Comparison of ENCODE assay signal across 8 mouse cellular contexts in genomic region chr11:87662407-87662806, GRCm38 (mm10). TPM values are rescaled to one million over a fixed set of nuclear protein-coding genes. Genes with fewer than 3 reads are reported as not detected.
DNase-seq lines count a peak whose midpoint lies in the region; ATAC-seq and TF ChIP-seq lines count a peak whose summit lies in the region.

Gene Rnf43 (plus strand): TSS chr11:87662722.

- H3K9me3 ChIP-seq in forebrain, embryonic 10.5 days = no peaks in the 10 kb centered on the region
- H3K9me3 ChIP-seq in heart, embryonic 15.5 days (replicated peaks) = no peaks in the 10 kb centered on the region
- H3K9me3 ChIP-seq in liver, embryonic 14.5 days (ENCODE audit: control insufficient read depth, low read length) = no peaks in the 10 kb centered on the region
- H3K9me3 ChIP-seq in neural tube, embryonic 11.5 days (ENCODE audit: control insufficient read depth, low read length) = no peaks in the 10 kb centered on the region
- no peaks in the 10 kb centered on the region for H3K9me3 ChIP-seq in stomach, postnatal 0 days (ENCODE audit: control insufficient read depth, low read length)

- DNase-seq in CD8-positive naive resting alpha-beta T cell, adult 2 months (ENCODE audit: low read depth in 2 of 2, low spot score in 2 of 2) = peak; percentile 84 to 91
- DNase-seq in c-Kit-positive CD71-negative TER-119-negative erythroid progenitor cells, embryonic 14.5 days (ENCODE audit: low read depth) = peak; percentile 82
- DNase-seq in forebrain, embryonic 10.5 days (ENCODE audit: extremely low spot score, low spot score) = peak; percentile 81
- peak; percentile 94 to 95 for DNase-seq in kidney, postnatal 25 days
- DNase-seq in liver, embryonic 14.5 days (ENCODE audit: low read depth in 3 of 3, low spot score in 3 of 3) = peak; percentile 69 to 78 (median 72)
- DNase-seq in neural tube, embryonic 11.5 days (ENCODE audit: low spot score) = peak; percentile 83
- peak; percentile 93 for DNase-seq in stomach, postnatal 0 days (ENCODE audit: low spot score)

- peak; percentile 35; the same call in 1 of the 2 replicates for ATAC-seq in heart, embryonic 15.5 days (replicated peaks; ENCODE audit: insufficient number of reproducible peaks, insufficient read depth, low FRiP score, low read depth)
- ATAC-seq in liver, embryonic 14.5 days (ENCODE audit: insufficient read depth) = peak; percentile 75
- no peak for ATAC-seq in neural tube, embryonic 11.5 days (ENCODE audit: insufficient read depth, low FRiP score, low TSS enrichment)
- ATAC-seq in stomach, postnatal 0 days (ENCODE audit: low FRiP score, low TSS enrichment) = peak; percentile 97

- peak within 1 kb of the TSS; percentile 47 for H3K4me3 ChIP-seq in forebrain, embryonic 10.5 days
- H3K4me3 ChIP-seq in heart, embryonic 15.5 days = peak within 1 kb of the TSS; percentile 53
- peak within 1 kb of the TSS; percentile 38 to 48 for H3K4me3 ChIP-seq in liver, embryonic 14.5 days (ENCODE audit: insufficient read depth in 1 of 2, low read depth in 2 of 2, low read length in 2 of 2)
- H3K4me3 ChIP-seq in neural tube, embryonic 11.5 days (ENCODE audit: low read depth, low read length) = peak within 1 kb of the TSS; percentile 21
- H3K4me3 ChIP-seq in stomach, postnatal 0 days (ENCODE audit: low read depth, low read length) = peak within 1 kb of the TSS; percentile 50

- peaks cover 26% of the 10 kb centered on the region for H3K27me3 ChIP-seq in forebrain, embryonic 10.5 days (ENCODE audit: poor library complexity, severe bottlenecking)
- H3K27me3 ChIP-seq in heart, embryonic 15.5 days = peaks cover 10% of the 10 kb centered on the region
- H3K27me3 ChIP-seq in liver, embryonic 14.5 days (ENCODE audit: control insufficient read depth, insufficient read depth, low read length) = no peaks in the 10 kb centered on the region
- 0 out of 2 replicates have a peak, but pooled peaks cover 4% of the 10 kb centered on the region for H3K27me3 ChIP-seq in neural tube, embryonic 11.5 days (ENCODE audit: control insufficient read depth, insufficient read depth, low read length)
- no peaks in the 10 kb centered on the region for H3K27me3 ChIP-seq in stomach, postnatal 0 days (ENCODE audit: control insufficient read depth, insufficient read depth, low read length)

- WGBS in forebrain, embryonic 10.5 days = under 1% methylated on average over 8 of the region's 8 CpGs
- under 1% methylated on average over 8 of the region's 8 CpGs for WGBS in heart, embryonic 15.5 days
- whole genome bisulfite sequencing in liver, embryonic 14.5 days (ENCODE audit: insufficient replicate concordance) = under 1% methylated on average over 8 of the region's 8 CpGs
- 0% methylated on average over 8 of the region's 8 CpGs for whole genome bisulfite sequencing in neural tube, embryonic 11.5 days
- WGBS in stomach, postnatal 0 days = under 1% methylated on average over 8 of the region's 8 CpGs

- H3K4me1 ChIP-seq in forebrain, embryonic 10.5 days = peaks cover 8% of the 10 kb centered on the region
- H3K4me1 ChIP-seq in heart, embryonic 15.5 days (replicated peaks) = 0 out of 2 replicates have a peak, but pooled peaks cover 6% of the 10 kb centered on the region
- H3K4me1 ChIP-seq in liver, embryonic 14.5 days (replicated peaks; ENCODE audit: control insufficient read depth in 2 of 2, insufficient read depth in 2 of 2, low read length in 1 of 2) = peaks cover 0 to 6% of the 10 kb centered on the region in 2 experiments; a peak in 1 of 4 replicates
- H3K4me1 ChIP-seq in neural tube, embryonic 11.5 days (ENCODE audit: control insufficient read depth, insufficient read depth, low read length) = no peaks in the 10 kb centered on the region; the same call in 1 of the 2 replicates
- H3K4me1 ChIP-seq in stomach, postnatal 0 days (replicated peaks; ENCODE audit: control insufficient read depth, insufficient read depth) = no peaks in the 10 kb centered on the region

- no peaks in the 10 kb centered on the region for H3K36me3 ChIP-seq in forebrain, embryonic 10.5 days (replicated peaks)
- H3K36me3 ChIP-seq in heart, embryonic 15.5 days = no peaks in the 10 kb centered on the region
- no peaks in the 10 kb centered on the region for H3K36me3 ChIP-seq in liver, embryonic 14.5 days (replicated peaks; ENCODE audit: control insufficient read depth, insufficient read depth, low read depth)
- H3K36me3 ChIP-seq in neural tube, embryonic 11.5 days (ENCODE audit: control insufficient read depth, insufficient read depth, low read length) = no peaks in the 10 kb centered on the region
- H3K36me3 ChIP-seq in stomach, postnatal 0 days (ENCODE audit: control insufficient read depth, insufficient read depth, low read length) = no peaks in the 10 kb centered on the region

- peak within 1 kb of the TSS; percentile 78 for H3K4me2 ChIP-seq in heart, embryonic 15.5 days
- peak within 1 kb of the TSS; percentile 60 for H3K4me2 ChIP-seq in liver, embryonic 14.5 days (ENCODE audit: low read depth)
- H3K4me2 ChIP-seq in neural tube, embryonic 11.5 days (ENCODE audit: low read depth) = peak within 1 kb of the TSS; percentile 40
- H3K4me2 ChIP-seq in stomach, postnatal 0 days (replicated peaks; ENCODE audit: low read depth) = peak within 1 kb of the TSS; percentile 54

- no peak within 1 kb of the TSS for H3K27ac ChIP-seq in forebrain, embryonic 10.5 days
- H3K27ac ChIP-seq in heart, embryonic 15.5 days = no peak within 1 kb of the TSS
- H3K27ac ChIP-seq in liver, embryonic 14.5 days = no peak within 1 kb of the TSS
- H3K27ac ChIP-seq in neural tube, embryonic 11.5 days (ENCODE audit: low read depth, low read length) = no peak within 1 kb of the TSS
- H3K27ac ChIP-seq in stomach, postnatal 0 days (replicated peaks) = peak within 1 kb of the TSS; percentile 82

- TF ChIP-seq EP300 in liver, embryonic 14.5 days (IDR thresholded peaks at IDR 0.05; ENCODE audit: low read depth) = 0 out of 2 replicates have a peak, but pooled peaks have one; percentile 30
- TF ChIP-seq EP300 in stomach, postnatal 0 days (optimal IDR thresholded peaks at IDR 0.05) = no peak

- peak; percentile 92 for TF ChIP-seq CTCF in liver, embryonic 14.5 days (IDR thresholded peaks at IDR 0.05; ENCODE audit: low read depth)
- peak; percentile 93 for TF ChIP-seq CTCF in stomach, postnatal 0 days (IDR thresholded peaks at IDR 0.05; ENCODE audit: low read depth)

- peak within 1 kb of the TSS; percentile 42 for H3K9ac ChIP-seq in heart, embryonic 15.5 days
- H3K9ac ChIP-seq in liver, embryonic 14.5 days (replicated peaks) = peak within 1 kb of the TSS; percentile 33; the same call in 1 of the 2 replicates
- H3K9ac ChIP-seq in neural tube, embryonic 11.5 days (ENCODE audit: low read length) = no peak within 1 kb of the TSS
- peak within 1 kb of the TSS; percentile 56 for H3K9ac ChIP-seq in stomach, postnatal 0 days (ENCODE audit: low read length)

RNA-seq across cellular contexts. Expression of gene Rnf43, which starts in this region (rescaled TPM):
- 1.1 and 1.9 TPM in 2 replicates for polyA plus RNA-seq in forebrain, embryonic 10.5 days (2016; fragmentation: Nextera tagmentation; extraction: Ambion mirVana)
- polyA plus RNA-seq in heart, embryonic 15.5 days (2015; fragmentation: Nextera tagmentation; extraction: Ambion mirVana) = 1.3 and 3.3 TPM in 2 replicates
- 3.5 and 4.2 TPM in 2 replicates for polyA plus RNA-seq in liver, embryonic 14.5 days (2012; rRNA removed)
- 4.5 and 5.0 TPM in 2 replicates for polyA plus RNA-seq in liver, embryonic 14.5 days (2014; fragmentation: Nextera tagmentation; extraction: Ambion mirVana)
- polyA plus RNA-seq in neural tube, embryonic 11.5 days (2014; fragmentation: Nextera tagmentation; extraction: Ambion mirVana) = 0.64 and 1.2 TPM in 2 replicates
- 6.6 and 7.4 TPM in 2 replicates for polyA plus RNA-seq in stomach, postnatal 0 days (2015; fragmentation: Nextera tagmentation; extraction: Ambion mirVana)
